Comparison of ENCODE assay signal across 20 mouse cellular contexts in genomic region chr13:100203319-100203718, GRCm38 (mm10). TPM values are rescaled to one million over a fixed set of nuclear protein-coding genes. Genes with fewer than 3 reads are reported as not detected.
"Had no signal": no experiment of that assay in that cellular context is flagged by ENCODE, and none has a peak within 500 bp of the region (broad histone marks: within the 10 kb centered on the region; RNA-seq: fewer than 3 reads in every experiment).

No protein-coding gene starts in this region.

- ATAC-seq: midbrain, embryonic 13.5 days had no signal

- H3K9me3 ChIP-seq: kidney, embryonic 15.5 days; limb, embryonic 12.5 days; limb, embryonic 15.5 days; megakaryocyte, embryonic 14.5 days; midbrain, embryonic 10.5 days; midbrain, embryonic 13.5 days; neural tube, embryonic 12.5 days; neural tube, embryonic 15.5 days had no signal

- H3K27ac ChIP-seq: kidney, embryonic 15.5 days; limb, embryonic 12.5 days; limb, embryonic 15.5 days; liver, embryonic 14.5 days; midbrain, embryonic 10.5 days; midbrain, embryonic 13.5 days; neural tube, embryonic 12.5 days; neural tube, embryonic 15.5 days had no signal

- H3K27me3 ChIP-seq: kidney, embryonic 15.5 days; limb, embryonic 12.5 days; limb, embryonic 15.5 days; midbrain, embryonic 13.5 days; neural tube, embryonic 12.5 days; neural tube, embryonic 15.5 days had no signal

- H3K9ac ChIP-seq: kidney, embryonic 15.5 days; limb, embryonic 12.5 days; limb, embryonic 15.5 days; liver, embryonic 14.5 days; midbrain, embryonic 13.5 days; neural tube, embryonic 12.5 days; neural tube, embryonic 15.5 days had no signal

- H3K4me1 ChIP-seq: kidney, embryonic 15.5 days; limb, embryonic 12.5 days; limb, embryonic 15.5 days; midbrain, embryonic 10.5 days; midbrain, embryonic 13.5 days; neural tube, embryonic 12.5 days; neural tube, embryonic 15.5 days had no signal

- H3K36me3 ChIP-seq: kidney, embryonic 15.5 days; limb, embryonic 12.5 days; limb, embryonic 15.5 days; midbrain, embryonic 10.5 days; midbrain, embryonic 13.5 days; neural tube, embryonic 12.5 days; neural tube, embryonic 15.5 days had no signal

- DNase-seq: kidney, adult 11 months; kidney, adult 8-10 months; kidney, postnatal 10 days; kidney, postnatal 36 days; left cerebral cortex, postnatal 4 days; lung, adult 2 months; lung, postnatal 4 days; right cerebral cortex, adult 18-20 months; right cerebral cortex, postnatal 14 days; right cerebral cortex, postnatal 4 days; thymus, postnatal 36 days had no signal

- H3K4me2 ChIP-seq: kidney, embryonic 15.5 days; limb, embryonic 12.5 days; limb, embryonic 15.5 days; midbrain, embryonic 13.5 days; neural tube, embryonic 12.5 days; neural tube, embryonic 15.5 days had no signal

- H3K4me3 ChIP-seq: kidney, embryonic 15.5 days; limb, embryonic 12.5 days; limb, embryonic 15.5 days; megakaryocyte, embryonic 14.5 days; midbrain, embryonic 10.5 days; midbrain, embryonic 13.5 days; neural tube, embryonic 12.5 days; neural tube, embryonic 15.5 days had no signal

RNA-seq across cellular contexts. Expression of gene Naip5, which starts 42.8 kb away (rescaled TPM):
- polyA plus RNA-seq: limb, embryonic 12.5 days had no signal
